Mouse (Mus musculus) spleen, adult 2 months (tissue): Measurements from ENCODE around the gene Foxo1.

Experiments
- CTCF ChIP-seq: fragments of 200-500 bp; IDR thresholded peaks from 2 replicates; pipeline ENCODE4 v1.5.1; 2011; ENCODE audit warnings: mild to moderate bottlenecking, inconsistent platforms; ENCODE audit not compliant: insufficient read depth, insufficient read length, insufficient replicate concordance; ENCODE audit errors: extremely low read depth
- POLR2A ChIP-seq: fragments of 200-500 bp; IDR thresholded peaks from 2 replicates; pipeline ENCODE4 v1.6.1; 2011; ENCODE audit warnings: low read depth, low read length, inconsistent platforms

GRCm38 (mm10) chr3:52326687-52327086 is 58.6 kb downstream of the Foxo1 start:
- no peak for TF ChIP-seq CTCF
- no peak for TF ChIP-seq POLR2A
